Mouse (Mus musculus) stomach, embryonic 16.5 days (tissue): Measurements from ENCODE around the gene Ceacam2. TPM values are rescaled to one million over a fixed set of nuclear protein-coding genes. Genes with fewer than 3 reads are reported as not detected.
"Not testable (repeated sequence)": the region's sequence is repeated elsewhere in the genome, so short reads cannot be mapped to it uniquely, and the experiment has no call there.

Experiments used
- ATAC-seq: fragments of 200-750 bp; cut with Nextera tagmentation; 2 replicates; pipeline ENCODE4 v1.8.0; 2017; ENCODE audit warnings: moderate number of reproducible peaks, moderate TSS enrichment; ENCODE audit not compliant: insufficient read depth, low FRiP score
- H3K27ac ChIP-seq: fragments of 300-500 bp; sonication (generic); 2 replicates; pipeline ENCODE4 v1.5.1; 2014; ENCODE audit warnings: low read length
- H3K27me3 ChIP-seq: fragments of 300-500 bp; sonication (generic); 2 replicates; pipeline ENCODE4 v1.6.1; 2014; ENCODE audit warnings: low read length, control low read depth, mixed read lengths; ENCODE audit not compliant: control insufficient read depth, insufficient read depth
- H3K36me3 ChIP-seq: fragments of 300-500 bp; sonication (generic); 2 replicates; pipeline ENCODE4 v1.6.1; 2014; ENCODE audit warnings: low read length; ENCODE audit not compliant: control insufficient read depth, insufficient read depth
- H3K4me1 ChIP-seq: fragments of 300-500 bp; sonication (generic); 2 replicates; pipeline ENCODE4 v1.6.1; 2014; ENCODE audit warnings: low read length, control low read depth, mixed read lengths; ENCODE audit not compliant: control insufficient read depth, insufficient read depth
- H3K4me2 ChIP-seq: fragments of 300-500 bp; sonication (generic); 2 replicates; pipeline ENCODE4 v1.6.1; 2014; ENCODE audit warnings: low read depth, low read length, mixed read lengths
- H3K4me3 ChIP-seq: fragments of 300-500 bp; sonication (generic); replicated peaks from 2 replicates; pipeline ENCODE4 v1.5.1; 2014; ENCODE audit warnings: mild to moderate bottlenecking, low read length
- H3K9ac ChIP-seq: fragments of 300-500 bp; sonication (generic); 2 replicates; pipeline ENCODE4 v1.6.1; 2014; ENCODE audit warnings: low read length
- H3K9me3 ChIP-seq: fragments of 300-500 bp; sonication (generic); replicated peaks from 2 replicates; pipeline ENCODE4 v1.6.1; 2016; ENCODE audit warnings: low read length, control low read depth; ENCODE audit not compliant: control insufficient read depth
- WGBS: fragments of 180-500 bp; shearing (Covaris S2); extraction: QIAGEN DNeasy Blood & Tissue Kit; methylation state at CpG from one replicate; pipeline ENCODE4 v1.1.7; 2014; 5-methylcytosine and 5-hydroxymethylcytosine counted together
- polyA plus RNA-seq: library from polyadenylated mRNA; unstranded; fragments of >200 nt; fragmentation: Nextera tagmentation; extraction: Ambion mirVana; gene quantifications from 2 replicates; pipeline ENCODE4 v1.2.1, GENCODE M21; 2015

Ceacam2 gene
- polyA plus RNA-seq, 1 experiment from 2014 or later = not detected

DNA sequence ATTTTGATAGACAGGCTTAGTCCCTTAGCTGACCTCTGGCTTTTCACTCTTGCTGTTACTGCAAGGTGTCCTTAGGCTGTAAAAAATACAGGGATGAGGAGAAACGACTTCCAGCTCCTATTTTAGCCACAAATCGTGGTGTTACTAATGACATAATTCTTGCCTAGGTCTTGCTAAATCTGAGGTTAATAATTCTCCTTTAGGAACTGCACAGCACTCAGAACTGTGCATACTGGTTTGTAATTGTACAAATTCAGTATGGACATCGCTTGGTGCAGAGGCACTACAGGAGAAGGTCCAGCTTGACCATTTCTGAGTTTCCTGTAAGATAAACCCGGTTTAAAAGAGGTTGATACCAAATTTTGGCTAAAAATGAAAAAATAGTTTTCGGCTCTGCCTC is 34.1 kb upstream of the Ceacam2 start:
- H3K27me3 ChIP-seq, H3K9me3 ChIP-seq, ATAC-seq, H3K36me3 ChIP-seq, H3K9ac ChIP-seq, H3K27ac ChIP-seq, H3K4me3 ChIP-seq, H3K4me1 ChIP-seq, H3K4me2 ChIP-seq: not testable (repeated sequence)
- WGBS = 73% methylated on average over 5 of the region's 5 CpGs

DNA sequence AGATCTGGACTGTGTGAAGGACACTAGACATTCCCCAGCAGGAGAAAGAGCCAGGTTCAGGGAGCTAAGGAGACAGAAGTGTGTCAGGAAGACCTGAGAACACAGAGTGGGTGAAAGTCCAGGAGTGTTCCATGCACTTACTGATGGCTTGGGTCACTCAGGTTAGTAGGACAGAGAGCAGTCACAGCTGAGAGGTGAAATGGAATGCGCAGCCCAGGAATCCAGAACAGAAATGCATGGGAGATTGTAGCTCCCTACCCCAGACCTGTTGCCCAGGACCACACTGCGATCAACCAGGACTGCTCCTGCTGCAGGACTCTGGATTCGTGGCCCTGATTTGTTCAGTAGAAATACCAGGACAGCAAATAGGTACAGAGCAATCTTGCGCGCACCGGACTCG is 29.1 kb upstream of the Ceacam2 start:
- Histone ChIP-seq H3K9me3 (no peaks in the 10 kb centered on the region; the same call in 1 of the 2 replicates), H3K36me3 (no peaks in the 10 kb centered on the region), H3K27me3 (no peaks in the 10 kb centered on the region), H3K9ac (no peak overlapping the region), H3K4me3 (no peak overlapping the region), H3K4me1 (no peaks in the 10 kb centered on the region), H3K4me2 (no peak overlapping the region), H3K27ac (no peak overlapping the region)
- ATAC-seq = no peak
- WGBS = 98% methylated on average over 7 of the region's 7 CpGs

DNA sequence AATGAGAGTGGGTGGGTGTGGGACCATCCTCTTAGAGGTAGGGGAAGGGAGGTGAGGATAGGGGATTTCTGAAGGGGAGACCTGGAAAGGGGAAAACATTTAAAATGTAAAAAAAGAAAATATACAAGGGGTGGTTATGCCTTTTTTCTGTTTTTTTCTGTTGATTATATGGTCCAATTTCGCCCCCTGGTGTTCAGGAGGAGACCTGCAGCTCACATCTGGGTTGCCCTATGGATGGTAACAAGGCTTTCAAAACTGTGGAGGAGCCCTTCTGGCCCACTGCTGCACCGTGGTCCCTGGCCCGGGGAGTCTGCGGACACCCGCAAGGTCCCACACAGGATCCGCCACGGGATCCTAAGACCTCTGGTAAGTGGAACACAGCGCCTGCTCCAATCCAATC is 1.8 kb upstream of the Ceacam2 start:
- not testable (repeated sequence) for H3K27me3 ChIP-seq, ATAC-seq, H3K27ac ChIP-seq, H3K36me3 ChIP-seq, H3K4me3 ChIP-seq, H3K4me2 ChIP-seq, H3K9me3 ChIP-seq, H3K4me1 ChIP-seq, H3K9ac ChIP-seq
- 77% methylated on average over 8 of the region's 8 CpGs for whole genome bisulfite sequencing

DNA sequence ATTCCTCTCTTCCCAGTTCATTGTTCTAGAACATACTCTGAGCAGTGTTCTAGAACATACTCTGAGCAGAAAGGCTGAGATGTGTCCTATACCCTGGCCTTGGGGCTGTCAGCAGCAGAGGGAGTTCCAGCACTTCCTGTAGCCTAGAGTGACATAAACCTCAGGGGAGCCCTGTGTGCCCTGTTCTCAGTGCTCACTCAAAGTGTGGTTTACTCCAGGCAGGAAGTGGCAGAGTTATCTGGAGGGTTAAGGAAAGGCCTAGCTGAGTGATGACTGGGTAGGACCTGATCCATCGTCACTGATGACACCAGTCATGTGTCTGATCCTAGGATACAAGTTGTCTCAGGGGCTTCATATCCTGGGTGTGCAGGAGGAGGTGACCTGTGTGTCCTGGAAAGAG is 297 bp upstream of the Ceacam2 start:
- H3K27ac ChIP-seq, ATAC-seq, H3K9ac ChIP-seq, H3K9me3 ChIP-seq, H3K36me3 ChIP-seq, H3K27me3 ChIP-seq, H3K4me3 ChIP-seq, H3K4me2 ChIP-seq, H3K4me1 ChIP-seq: not testable (repeated sequence)
- whole genome bisulfite sequencing = 86% methylated on average over 1 of the region's 1 CpGs

DNA sequence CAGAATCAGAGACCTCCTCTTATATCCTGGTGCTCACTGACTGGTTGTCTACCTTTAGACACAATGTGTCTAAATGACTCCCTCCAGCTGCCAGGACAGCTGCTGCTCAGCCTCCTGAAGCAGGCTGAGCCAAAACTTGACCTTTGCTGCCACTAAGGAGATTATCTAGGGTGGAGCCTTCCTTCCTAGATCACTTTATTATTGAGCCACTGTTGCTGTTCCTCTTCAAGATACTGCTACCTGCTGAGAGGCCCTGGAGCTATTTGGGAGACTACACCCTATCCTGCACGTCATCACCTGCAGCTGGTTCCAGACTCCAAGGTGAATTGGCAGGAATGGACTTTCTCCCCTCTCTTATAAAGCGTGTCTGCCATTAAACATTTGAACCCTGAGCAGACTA is 8.8 kb downstream of the Ceacam2 start:
- Histone ChIP-seq H3K36me3 (no peaks in the 10 kb centered on the region), H3K27ac (no peak overlapping the region), H3K4me3 (no peak overlapping the region), H3K27me3 (no peaks in the 10 kb centered on the region), H3K9ac (no peak overlapping the region), H3K4me2 (no peak overlapping the region), H3K4me1 (no peaks in the 10 kb centered on the region), H3K9me3 (no peaks in the 10 kb centered on the region)
- 80% methylated on average over 2 of the region's 2 CpGs for WGBS
- ATAC-seq = no peak

DNA sequence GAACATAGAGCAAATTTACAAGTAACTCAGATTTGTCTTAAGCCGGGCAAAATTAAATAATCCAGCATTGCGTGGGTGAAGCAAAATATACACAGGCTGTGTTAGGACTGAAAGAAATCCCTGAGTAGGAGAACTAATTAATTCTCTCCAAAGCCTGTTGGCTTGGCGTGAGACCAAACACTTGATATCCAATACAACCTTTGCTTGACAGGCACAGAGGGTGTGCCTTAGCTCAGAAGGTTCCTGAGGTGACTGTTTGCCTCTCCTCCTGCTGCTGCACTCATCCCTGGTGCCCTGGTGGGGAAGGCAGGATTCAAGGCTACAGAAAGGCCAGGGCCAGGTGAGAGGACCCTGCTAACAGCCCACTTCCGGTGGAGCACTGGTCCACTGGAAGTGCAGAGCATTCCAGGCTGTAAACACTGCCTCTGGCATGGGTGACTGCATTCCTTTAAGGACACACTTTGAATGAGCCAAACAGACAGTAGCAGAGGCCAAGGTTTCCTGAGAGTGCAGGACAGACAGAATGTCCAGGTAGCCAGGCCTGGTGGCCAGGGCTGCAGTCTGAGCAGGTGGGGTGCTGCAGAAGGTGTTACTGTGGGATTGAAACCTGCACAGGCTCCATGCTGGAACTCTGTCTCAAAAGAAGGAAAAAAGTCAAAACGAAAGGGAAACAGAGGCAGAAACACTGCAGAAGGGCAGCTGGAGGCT is 23.4 kb downstream of the Ceacam2 start:
- H3K27me3 ChIP-seq, H3K4me1 ChIP-seq, ATAC-seq, H3K4me2 ChIP-seq, H3K4me3 ChIP-seq, H3K9ac ChIP-seq, H3K36me3 ChIP-seq, H3K9me3 ChIP-seq, H3K27ac ChIP-seq: not testable (repeated sequence)
- WGBS = 41% methylated on average over 2 of the region's 5 CpGs

DNA sequence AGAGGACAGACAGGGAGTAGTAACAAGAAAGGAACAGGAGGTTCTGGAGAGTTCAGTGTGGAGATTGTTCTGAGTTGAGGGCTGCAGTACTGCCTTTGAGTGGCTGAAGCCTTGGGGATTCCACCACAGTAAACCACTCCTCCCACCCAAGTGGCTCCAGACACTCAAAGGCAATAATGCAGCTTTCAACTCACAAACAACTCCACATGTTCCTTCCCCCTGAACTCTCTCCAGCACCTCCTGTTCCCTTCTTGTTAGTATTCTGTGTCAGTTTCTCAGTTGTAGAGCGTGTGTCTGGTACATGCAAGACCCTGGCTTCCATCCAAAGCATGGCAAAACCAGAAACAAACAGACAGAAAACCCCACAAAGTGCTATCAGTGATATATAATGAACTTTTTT is 24.0 kb downstream of the Ceacam2 start:
- not testable (repeated sequence) for H3K4me3 ChIP-seq, ATAC-seq, H3K4me1 ChIP-seq, H3K27me3 ChIP-seq, H3K27ac ChIP-seq, H3K9ac ChIP-seq, H3K9me3 ChIP-seq, H3K36me3 ChIP-seq, H3K4me2 ChIP-seq
- WGBS = 36% methylated on average over 1 of the region's 1 CpGs

DNA sequence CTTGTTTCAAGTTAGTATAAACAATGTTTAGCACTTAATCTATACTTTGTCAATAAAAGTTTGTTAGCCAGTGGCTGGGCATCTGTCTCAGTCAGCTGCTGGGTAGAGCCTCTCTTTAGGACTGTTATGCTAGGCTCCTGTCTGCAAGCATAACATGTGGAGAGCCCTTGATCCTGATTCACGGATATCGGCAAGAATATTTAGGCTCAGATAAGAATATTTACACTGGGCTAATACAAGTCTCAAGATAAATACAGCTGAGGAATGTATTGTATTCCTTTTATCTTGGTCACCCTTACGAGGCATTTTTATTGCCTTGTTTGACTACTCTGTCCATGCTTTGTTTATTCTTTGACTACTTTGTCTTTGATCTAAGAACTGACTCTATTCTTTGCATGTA is 29.7 kb downstream of the Ceacam2 start:
- WGBS = 13% methylated on average over 3 of the region's 3 CpGs
- Histone ChIP-seq H3K9ac (no peak overlapping the region), H3K9me3 (no peaks in the 10 kb centered on the region), H3K27ac (no peak overlapping the region), H3K4me2 (no peak overlapping the region), H3K4me1 (no peaks in the 10 kb centered on the region), H3K36me3 (no peaks in the 10 kb centered on the region), H3K27me3 (no peaks in the 10 kb centered on the region), H3K4me3 (no peak overlapping the region)
- ATAC-seq = no peak

DNA sequence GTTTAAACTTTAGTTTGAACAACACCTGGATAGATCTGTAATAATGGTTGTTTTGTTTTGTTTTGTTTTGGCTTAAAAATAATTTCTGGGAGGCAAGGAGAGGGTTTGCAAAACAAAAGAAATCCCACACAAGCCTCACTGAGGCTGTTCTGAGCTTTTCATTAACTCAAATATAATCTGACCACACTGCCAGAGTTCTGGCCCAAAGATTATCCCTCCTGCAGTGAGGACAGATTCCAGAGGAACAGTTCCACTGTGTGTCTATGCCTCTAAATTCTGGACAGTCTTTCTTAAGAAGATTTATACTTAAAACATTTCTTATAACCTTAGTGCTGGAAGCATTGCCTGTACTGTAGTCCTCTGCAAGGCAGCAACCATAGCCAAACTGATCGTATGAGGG is 45.0 kb downstream of the Ceacam2 start:
- Histone ChIP-seq H3K4me2 (no peak overlapping the region), H3K36me3 (no peaks in the 10 kb centered on the region), H3K9me3 (no peaks in the 10 kb centered on the region), H3K27ac (no peak overlapping the region), H3K4me1 (no peaks in the 10 kb centered on the region), H3K9ac (no peak overlapping the region), H3K4me3 (no peak overlapping the region), H3K27me3 (no peaks in the 10 kb centered on the region)
- ATAC-seq = no peak
- WGBS = 82% methylated on average over 1 of the region's 1 CpGs

DNA sequence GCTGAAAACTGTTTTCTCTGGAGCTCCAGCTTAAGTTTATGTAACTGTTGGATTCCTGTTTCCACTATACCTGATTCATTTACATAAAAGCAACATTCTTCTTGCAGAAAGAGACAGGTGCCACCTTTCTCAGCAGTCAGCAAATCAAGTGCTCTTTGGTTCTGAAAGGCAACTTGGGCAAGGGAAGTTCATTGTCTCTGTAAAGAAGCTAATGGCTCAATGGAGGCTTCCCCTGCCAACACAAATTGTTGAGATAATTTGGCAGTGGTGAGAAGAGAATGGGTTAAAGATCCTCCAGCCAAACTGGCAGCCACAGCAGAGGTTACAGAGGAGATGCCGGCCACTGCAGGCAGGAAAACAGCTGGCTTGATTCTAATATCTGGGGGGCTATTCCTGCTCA is 49.0 kb downstream of the Ceacam2 start:
- H3K9ac ChIP-seq, ATAC-seq, H3K4me2 ChIP-seq, H3K36me3 ChIP-seq, H3K4me3 ChIP-seq, H3K27ac ChIP-seq, H3K9me3 ChIP-seq, H3K4me1 ChIP-seq, H3K27me3 ChIP-seq: not testable (repeated sequence)
- WGBS = no CpG with 5 or more reads among the region's 1 CpGs
